Mouse (Mus musculus) embryonic facial prominence, embryonic 12.5 days (tissue): ENCODE results near the gene Ccser2. TPM values are rescaled to one million over a fixed set of nuclear protein-coding genes. Genes with fewer than 3 reads are reported as not detected.
A peak's percentile ranks its signal among the peaks of the same experiment; 100 is the strongest.

Source experiments
- ATAC-seq: fragments of 200-750 bp; cut with Nextera tagmentation; 2 replicates; pipeline ENCODE4 v1.8.0; 2017; ENCODE audit not compliant: insufficient number of reproducible peaks, insufficient read depth, low FRiP score, low TSS enrichment
- H3K27ac ChIP-seq: fragments of 300-500 bp; sonication (generic); 2 replicates; pipeline ENCODE4 v1.5.1; 2016; ENCODE audit warnings: mild to moderate bottlenecking
- H3K27me3 ChIP-seq: fragments of 300-500 bp; sonication (generic); 2 replicates; pipeline ENCODE4 v1.6.1; 2016; ENCODE audit warnings: mild to moderate bottlenecking, moderate library complexity
- H3K36me3 ChIP-seq: fragments of 300-500 bp; sonication (generic); 2 replicates; pipeline ENCODE4 v1.6.1; 2016; ENCODE audit warnings: mild to moderate bottlenecking
- H3K4me1 ChIP-seq: fragments of 300-500 bp; sonication (generic); 2 replicates; pipeline ENCODE4 v1.6.1; 2016
- H3K4me2 ChIP-seq: fragments of 300-500 bp; sonication (generic); replicated peaks from 2 replicates; pipeline ENCODE4 v1.6.1; 2016; ENCODE audit warnings: mild to moderate bottlenecking, moderate library complexity
- H3K4me3 ChIP-seq: fragments of 300-500 bp; sonication (generic); 2 replicates; pipeline ENCODE4 v1.5.1; 2016; ENCODE audit warnings: mild to moderate bottlenecking
- H3K9ac ChIP-seq: fragments of 300-500 bp; sonication (generic); 2 replicates; pipeline ENCODE4 v1.6.1; 2016; ENCODE audit warnings: mild to moderate bottlenecking, moderate library complexity
- H3K9me3 ChIP-seq: fragments of 300-500 bp; sonication (generic); 2 replicates; pipeline ENCODE4 v1.6.1; 2016; ENCODE audit warnings: mild to moderate bottlenecking, moderate library complexity
- WGBS: fragments of 180-500 bp; shearing (Covaris S2); methylation state at CpG from one replicate; pipeline ENCODE4 v1.1.7; 2016; 5-methylcytosine and 5-hydroxymethylcytosine counted together
- polyA plus RNA-seq: library from polyadenylated mRNA; unstranded; fragments of >200 nt; fragmentation: Nextera tagmentation; extraction: Ambion mirVana; gene quantifications from 2 replicates; pipeline ENCODE4 v1.2.1, GENCODE M21; 2016

Ccser2 gene
- polyA plus RNA-seq, 1 experiment from 2014 or later: 44.9 TPM

GRCm38 (mm10) chr14:36937080-36937878 is 31.3 kb downstream of the Ccser2 start:
- peaks cover 14% of the 10 kb centered on the region; the same call in 1 of the 2 replicates for H3K36me3 ChIP-seq
- no peaks in the 10 kb centered on the region for H3K4me1 ChIP-seq
- no peaks in the 10 kb centered on the region for H3K9me3 ChIP-seq
- ATAC-seq: no peak
- H3K4me2 ChIP-seq: no peak overlapping the region
- no peak overlapping the region for H3K4me3 ChIP-seq
- no peaks in the 10 kb centered on the region for H3K27me3 ChIP-seq
- H3K27ac ChIP-seq: no peak overlapping the region
- 69% methylated on average over 7 of the region's 7 CpGs for WGBS
- no peak overlapping the region for H3K9ac ChIP-seq

- Histone ChIP-seq H3K9ac (no peak overlapping the region), H3K27me3 (no peaks in the 10 kb centered on the region), H3K9me3 (no peaks in the 10 kb centered on the region), H3K27ac (no peak overlapping the region), H3K4me2 (no peak overlapping the region), H3K4me1 (no peaks in the 10 kb centered on the region), H3K4me3 (no peak overlapping the region), H3K36me3 (0 out of 2 replicates have a peak, but pooled peaks cover 3% of the 10 kb centered on the region)
- no peak for ATAC-seq
- 69% methylated on average over 10 of the region's 10 CpGs for WGBS
Measured at GRCm38 (mm10) chr14:36932638-36933382, 35.8 kb downstream of the Ccser2 start.

GRCm38 (mm10) chr14:36932038-36932437 is 36.5 kb downstream of the Ccser2 start:
- Histone ChIP-seq H3K4me1 (no peaks in the 10 kb centered on the region), H3K9ac (no peak overlapping the region), H3K27ac (no peak overlapping the region), H3K9me3 (no peaks in the 10 kb centered on the region), H3K36me3 (0 out of 2 replicates have a peak, but pooled peaks cover 2% of the 10 kb centered on the region), H3K4me2 (no peak overlapping the region), H3K27me3 (no peaks in the 10 kb centered on the region), H3K4me3 (no peak overlapping the region)
- ATAC-seq: no peak

GRCm38 (mm10) chr14:36923383-36923782 is 45.2 kb downstream of the Ccser2 start:
- H3K27me3 ChIP-seq: no peaks in the 10 kb centered on the region
- 0 out of 2 replicates have a peak, but pooled peaks cover 5% of the 10 kb centered on the region for H3K4me1 ChIP-seq
- no peak overlapping the region for H3K27ac ChIP-seq
- H3K36me3 ChIP-seq: 0 out of 2 replicates have a peak, but pooled peaks cover 4% of the 10 kb centered on the region
- H3K4me3 ChIP-seq: no peak overlapping the region
- no peak for ATAC-seq
- no peaks in the 10 kb centered on the region for H3K9me3 ChIP-seq
- no peak overlapping the region for H3K4me2 ChIP-seq
- WGBS: 92% methylated on average over 3 of the region's 3 CpGs
- no peak overlapping the region for H3K9ac ChIP-seq

GRCm38 (mm10) chr14:36921346-36922049 is 47.1 kb downstream of the Ccser2 start:
- no peak overlapping the region for H3K4me3 ChIP-seq
- 79% methylated on average over 5 of the region's 5 CpGs for WGBS
- no peak for ATAC-seq
- no peaks in the 10 kb centered on the region for H3K27me3 ChIP-seq
- H3K36me3 ChIP-seq: 0 out of 2 replicates have a peak, but pooled peaks cover 4% of the 10 kb centered on the region
- H3K9ac ChIP-seq: no peak overlapping the region
- H3K9me3 ChIP-seq: no peaks in the 10 kb centered on the region
- H3K27ac ChIP-seq: no peak overlapping the region
- 0 out of 2 replicates have a peak, but pooled peaks cover 5% of the 10 kb centered on the region for H3K4me1 ChIP-seq
- no peak overlapping the region for H3K4me2 ChIP-seq

- Histone ChIP-seq H3K36me3 (0 out of 2 replicates have a peak, but pooled peaks cover 3% of the 10 kb centered on the region), H3K27ac (peak overlapping the region; percentile 89; the same call in 1 of the 2 replicates), H3K4me2 (no peak overlapping the region), H3K9ac (no peak overlapping the region), H3K4me1 (0 out of 2 replicates have a peak, but pooled peaks cover 5% of the 10 kb centered on the region), H3K4me3 (no peak overlapping the region), H3K9me3 (no peaks in the 10 kb centered on the region), H3K27me3 (no peaks in the 10 kb centered on the region)
- ATAC-seq: no peak
- WGBS: 87% methylated on average over 8 of the region's 8 CpGs
Measured at GRCm38 (mm10) chr14:36919886-36920285, 48.7 kb downstream of the Ccser2 start.

GRCm38 (mm10) chr14:36919146-36919545 is 49.4 kb downstream of the Ccser2 start:
- 9% methylated on average over 13 of the region's 13 CpGs for whole genome bisulfite sequencing
- ATAC-seq: peak; percentile 89
- Histone ChIP-seq H3K9me3 (no peaks in the 10 kb centered on the region), H3K36me3 (no peaks in the 10 kb centered on the region), H3K27me3 (no peaks in the 10 kb centered on the region), H3K4me1 (0 out of 2 replicates have a peak, but pooled peaks cover 5% of the 10 kb centered on the region), H3K9ac (no peak overlapping the region; the same call in none of the 2 replicates), H3K27ac (peak overlapping the region; percentile 89), H3K4me2 (peak overlapping the region; percentile 36), H3K4me3 (peak overlapping the region; percentile 21; the same call in 1 of the 2 replicates)

GRCm38 (mm10) chr14:36915203-36915602 is 53.4 kb downstream of the Ccser2 start:
- Histone ChIP-seq H3K4me2 (no peak overlapping the region), H3K27ac (no peak overlapping the region), H3K27me3 (no peaks in the 10 kb centered on the region), H3K9ac (no peak overlapping the region), H3K4me1 (0 out of 2 replicates have a peak, but pooled peaks cover 4% of the 10 kb centered on the region), H3K36me3 (no peaks in the 10 kb centered on the region), H3K4me3 (no peak overlapping the region), H3K9me3 (no peaks in the 10 kb centered on the region)
- 97% methylated on average over 6 of the region's 6 CpGs for WGBS
- ATAC-seq: no peak

- Histone ChIP-seq H3K27me3 (no peaks in the 10 kb centered on the region), H3K36me3 (no peaks in the 10 kb centered on the region), H3K4me3 (no peak overlapping the region), H3K27ac (no peak overlapping the region), H3K9me3 (no peaks in the 10 kb centered on the region), H3K9ac (no peak overlapping the region), H3K4me2 (no peak overlapping the region), H3K4me1 (0 out of 2 replicates have a peak, but pooled peaks cover 2% of the 10 kb centered on the region)
- 92% methylated on average over 3 of the region's 3 CpGs for WGBS
- no peak for ATAC-seq
Measured at GRCm38 (mm10) chr14:36914473-36915005, 54.0 kb downstream of the Ccser2 start.

- Histone ChIP-seq H3K4me1 (no peaks in the 10 kb centered on the region), H3K27me3 (no peaks in the 10 kb centered on the region), H3K4me3 (no peak overlapping the region), H3K36me3 (no peaks in the 10 kb centered on the region; the same call in 1 of the 2 replicates), H3K27ac (no peak overlapping the region), H3K4me2 (no peak overlapping the region), H3K9me3 (no peaks in the 10 kb centered on the region), H3K9ac (no peak overlapping the region)
- ATAC-seq: no peak
- WGBS: 36% methylated on average over 6 of the region's 6 CpGs
Measured at GRCm38 (mm10) chr14:36911738-36912137, 56.8 kb downstream of the Ccser2 start.
